Mouse (Mus musculus) mouse trophoblast stem cell (cell line): Measurements from ENCODE around the gene Ap3d1.

Source experiments
- in situ Hi-C, 2 experiments: fragments of 300-500 bp; cut with MseI, MboI; formaldehyde crosslinking; loops; 2 replicates in 1 of 2; 3 replicates in 1 of 2; pipeline ENCODE4 v1.15.1; 2025

Gene Ap3d1

GRCm38 (mm10) chr10:80669018-80669417 is 73.0 kb downstream of the Ap3d1 start:
- in situ Hi-C loops, result no loop called here

- in situ Hi-C loops, result no loop called here
These were observed 73.5 kb downstream of the Ap3d1 start for GRCm38 (mm10) chr10:80668614-80669013.

- in situ Hi-C loops, result no loop called here
These were observed 75.1 kb downstream of the Ap3d1 start for GRCm38 (mm10) chr10:80666837-80667412.

- in situ Hi-C loops, result no loop called here
These were observed 75.9 kb downstream of the Ap3d1 start for GRCm38 (mm10) chr10:80665981-80666733.

- in situ Hi-C loops, result no loop called here
These were observed 76.6 kb downstream of the Ap3d1 start for GRCm38 (mm10) chr10:80665459-80665858.

- in situ Hi-C loops, result no loop called here
These were observed 77.1 kb downstream of the Ap3d1 start for GRCm38 (mm10) chr10:80665016-80665380.

GRCm38 (mm10) chr10:80664197-80665015 is 77.7 kb downstream of the Ap3d1 start:
- in situ Hi-C loops, result no loop called here

GRCm38 (mm10) chr10:80663485-80664196 is 78.4 kb downstream of the Ap3d1 start:
- in situ Hi-C loops, result no loop called here

- in situ Hi-C loops, result no loop called here
These were observed 80.9 kb downstream of the Ap3d1 start for GRCm38 (mm10) chr10:80661149-80661548.

GRCm38 (mm10) chr10:80659213-80659612 is 82.9 kb downstream of the Ap3d1 start:
- in situ Hi-C loops, result no loop called here

GRCm38 (mm10) chr10:80658841-80659202 is 83.2 kb downstream of the Ap3d1 start:
- in situ Hi-C loops, result no loop called here

- in situ Hi-C loops, result no loop called here
These were observed 83.7 kb downstream of the Ap3d1 start for GRCm38 (mm10) chr10:80658194-80658840.
